Mouse (Mus musculus): Measurements from ENCODE around the gene Dcp1b.

Dcp1b gene

DNA sequence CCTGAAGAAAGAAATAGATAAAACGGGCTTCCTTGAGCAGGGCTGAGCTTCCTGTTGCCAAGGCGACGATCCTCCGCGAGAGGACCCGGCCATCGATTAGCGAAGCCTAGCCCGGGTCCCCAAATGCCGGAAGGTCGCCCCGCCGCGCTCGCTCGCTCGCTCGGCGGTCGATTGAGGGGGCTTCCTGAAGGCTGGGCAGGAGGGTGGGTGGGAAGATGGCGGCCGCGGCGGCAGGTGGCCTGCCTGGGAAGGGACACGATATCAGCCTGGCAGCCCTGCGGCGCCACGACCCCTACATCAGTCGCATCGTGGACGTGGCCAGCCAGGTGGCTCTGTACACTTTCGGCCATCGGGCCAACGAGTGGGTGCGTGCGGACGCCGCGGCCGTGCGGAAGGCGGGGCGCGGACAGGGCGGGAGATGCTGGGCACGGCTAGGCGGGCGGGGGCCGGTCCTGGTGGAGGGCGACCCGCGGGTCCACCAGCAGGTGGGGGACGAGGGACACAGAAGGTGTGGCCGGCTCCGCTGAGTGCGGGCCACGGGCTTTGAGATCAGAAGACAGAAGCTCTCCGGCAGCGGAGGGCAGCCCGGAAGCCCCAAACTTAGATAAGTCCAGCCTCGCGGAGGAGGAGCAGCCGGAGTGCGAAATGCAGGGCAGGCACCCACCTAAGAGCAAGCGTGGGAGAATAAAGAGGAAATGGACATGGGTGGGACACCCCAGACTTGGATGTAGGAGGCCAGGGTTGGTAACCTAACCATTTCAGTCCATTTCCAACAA, at the start of gene Dcp1b:
TSS of gene Dcp1b (plus strand) at position 176 of the 776 bp plus-strand sequence.
- peak; percentile 86 to 90 for DNase-seq (ENCODE audit: low spot score in 2 of 2)

DNA sequence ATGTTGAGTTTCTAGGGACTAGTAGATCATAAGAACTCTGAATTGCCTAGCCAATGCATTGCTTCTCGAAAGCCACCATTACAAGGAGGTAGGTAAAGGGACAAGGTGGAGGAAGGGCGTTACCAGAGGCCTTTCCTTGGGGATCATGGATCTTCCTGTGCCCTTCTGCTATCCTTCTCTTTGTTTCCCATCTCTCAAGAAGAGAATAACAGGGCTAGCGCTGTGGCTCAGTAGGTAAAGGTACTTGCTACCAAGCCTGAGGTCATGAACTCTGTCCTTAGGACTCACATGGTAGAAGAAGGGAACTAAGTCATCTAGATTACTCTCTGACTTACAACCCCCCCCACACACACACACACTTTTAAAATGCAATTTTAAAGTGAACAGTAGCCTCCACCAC, 48.1 kb upstream of the Dcp1b start:
- no peak for DNase-seq (ENCODE audit: low spot score in 2 of 2)

DNA sequence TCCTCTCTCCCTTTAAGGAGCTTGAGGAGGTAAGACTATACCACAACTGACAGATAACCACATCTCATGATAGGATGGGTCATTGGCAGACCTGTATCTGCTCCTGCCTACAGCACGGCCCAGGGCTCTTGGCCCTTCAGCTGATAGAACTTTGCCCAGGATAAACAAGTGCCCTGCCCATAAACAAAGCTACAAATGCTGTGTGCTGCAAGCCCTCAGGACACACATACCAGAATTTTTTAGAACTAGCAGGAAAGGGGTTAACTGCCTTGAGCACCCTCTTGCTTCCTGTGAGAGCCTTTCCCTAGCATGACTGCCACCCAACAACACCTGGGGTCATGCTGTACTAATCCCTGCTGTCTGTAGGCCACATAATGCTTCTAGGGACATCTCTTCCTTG, 47.0 kb upstream of the Dcp1b start:
- DNase-seq (ENCODE audit: low spot score in 2 of 2): no peak

DNA sequence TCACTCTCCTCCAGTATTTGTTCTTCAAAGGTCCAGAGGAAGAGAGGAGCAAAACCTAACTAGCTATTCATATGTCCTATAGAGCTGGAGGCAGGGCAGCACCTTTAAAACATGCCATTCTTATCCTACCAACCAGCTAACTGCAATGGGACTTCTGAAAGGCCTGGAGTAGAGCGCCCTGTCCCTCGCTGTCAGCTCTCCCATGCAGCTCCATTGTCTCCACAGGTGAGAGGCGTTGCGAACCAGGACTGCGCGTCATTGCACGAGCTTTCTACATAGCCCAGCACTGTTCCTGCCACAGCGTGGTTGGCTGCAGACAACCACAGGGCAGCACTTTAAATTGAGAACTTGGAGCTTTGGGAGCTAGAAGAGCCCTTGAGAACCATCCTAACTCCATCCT, 46.5 kb upstream of the Dcp1b start:
- no peak for DNase-seq (ENCODE audit: low spot score in 2 of 2)

DNA sequence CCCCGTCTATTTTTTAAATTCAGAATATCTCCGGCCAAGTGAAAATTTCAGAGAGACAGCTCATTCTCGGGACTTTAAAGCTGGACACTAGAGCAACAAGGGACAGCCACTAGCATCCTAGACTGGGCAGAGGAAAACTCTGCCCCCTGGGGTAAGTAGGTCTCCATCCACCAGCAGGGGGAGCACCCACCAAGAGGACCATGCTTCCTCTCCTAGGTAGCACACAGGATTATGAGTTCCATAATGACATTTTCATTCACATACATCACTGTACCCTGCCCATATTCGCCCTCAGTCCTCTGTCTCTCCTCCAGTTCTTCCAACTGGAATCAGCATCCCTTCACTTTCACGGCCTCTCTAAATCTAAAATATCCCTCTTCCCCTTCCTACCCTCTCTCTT, 45.4 kb upstream of the Dcp1b start:
- peak; percentile 37 to 42 for DNase-seq (ENCODE audit: low spot score in 2 of 2)

DNA sequence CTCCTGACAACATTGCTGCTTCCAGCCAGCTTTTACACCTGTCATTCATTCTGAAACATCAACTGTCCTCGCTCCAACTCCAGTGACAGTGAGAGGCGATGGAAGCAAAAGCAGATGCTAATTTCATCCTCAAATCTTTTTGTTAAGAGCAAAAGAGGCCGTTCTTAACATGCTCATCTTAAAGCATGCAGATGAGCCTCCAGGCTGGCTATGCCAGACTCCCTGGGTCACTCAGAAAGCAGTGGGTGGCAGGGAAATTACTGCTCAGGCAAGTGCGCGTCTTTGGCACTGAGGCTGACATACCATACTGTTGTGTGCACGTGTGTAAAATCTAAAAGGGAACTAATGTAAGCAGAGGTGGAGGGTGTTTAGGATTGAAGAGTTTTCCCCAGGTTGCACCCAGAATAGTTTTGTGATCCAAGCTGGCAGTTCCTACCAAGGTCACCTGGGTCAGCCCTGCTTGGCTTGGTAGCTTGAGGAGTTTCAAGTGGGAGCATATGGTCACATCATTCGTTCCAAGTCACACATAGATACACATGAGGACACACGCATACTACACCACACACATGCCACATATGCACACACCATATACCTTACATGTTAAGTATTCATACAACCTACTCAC, 42.8 kb upstream of the Dcp1b start:
- DNase-seq (ENCODE audit: low spot score in 2 of 2): no peak

DNA sequence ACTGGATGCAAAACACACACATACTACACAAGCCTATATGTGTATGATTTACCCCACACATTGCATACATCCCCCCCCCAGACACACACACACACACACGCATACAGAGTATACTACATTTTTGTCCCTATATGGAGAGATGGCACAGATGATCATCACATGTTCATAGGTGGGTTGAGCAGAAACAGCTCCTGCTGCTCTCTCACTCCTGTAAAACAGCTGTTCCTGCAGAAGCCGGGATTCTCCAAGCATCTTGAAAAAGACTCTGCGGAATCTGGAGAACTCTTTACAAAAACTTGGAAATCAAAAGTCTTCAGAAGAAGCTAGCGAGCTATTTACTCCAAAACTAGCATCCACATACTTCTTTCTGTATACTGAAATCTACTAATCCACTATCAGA, 42.2 kb upstream of the Dcp1b start:
- DNase-seq (ENCODE audit: low spot score in 2 of 2): no peak

DNA sequence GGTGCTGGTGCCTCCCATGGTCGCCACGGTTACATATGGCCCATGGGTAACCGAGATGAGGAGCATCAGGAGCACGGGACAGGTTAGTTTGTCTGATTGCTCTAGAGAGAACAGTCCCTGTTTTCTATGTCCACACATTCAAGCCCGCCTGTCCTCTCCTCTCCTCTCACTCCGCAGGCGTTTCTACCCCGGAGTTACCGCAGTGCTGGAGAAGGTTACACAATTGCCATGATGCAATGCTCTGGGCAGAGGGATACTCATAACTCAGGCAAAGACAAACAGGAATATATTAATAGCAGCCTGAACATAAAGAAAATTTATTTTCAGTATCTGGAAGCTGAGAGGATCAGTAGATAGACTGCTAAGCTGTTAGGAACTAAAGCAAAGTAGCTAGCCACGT, 37.3 kb upstream of the Dcp1b start:
- DNase-seq (ENCODE audit: low spot score in 2 of 2): no peak

DNA sequence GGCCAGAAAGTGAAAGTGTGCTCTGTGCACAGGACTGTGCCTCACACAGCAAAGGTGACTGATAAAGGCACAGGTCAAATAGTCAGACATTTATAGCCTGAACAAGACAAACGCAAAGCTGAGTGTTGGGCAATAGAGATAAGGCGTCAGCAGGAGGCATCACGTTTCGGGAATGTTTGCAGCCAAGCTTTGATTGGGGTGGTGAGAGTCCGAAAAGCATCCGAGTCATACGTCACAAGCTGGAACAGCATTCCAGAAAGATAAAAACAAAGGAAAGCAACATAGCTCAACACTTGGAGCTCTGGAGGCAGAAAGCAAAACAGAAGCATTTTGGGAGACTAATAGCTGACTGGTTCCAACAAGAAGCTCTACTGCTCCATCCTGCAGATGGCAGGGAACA, 35.5 kb upstream of the Dcp1b start:
- no peak for DNase-seq (ENCODE audit: low spot score in 2 of 2)

DNA sequence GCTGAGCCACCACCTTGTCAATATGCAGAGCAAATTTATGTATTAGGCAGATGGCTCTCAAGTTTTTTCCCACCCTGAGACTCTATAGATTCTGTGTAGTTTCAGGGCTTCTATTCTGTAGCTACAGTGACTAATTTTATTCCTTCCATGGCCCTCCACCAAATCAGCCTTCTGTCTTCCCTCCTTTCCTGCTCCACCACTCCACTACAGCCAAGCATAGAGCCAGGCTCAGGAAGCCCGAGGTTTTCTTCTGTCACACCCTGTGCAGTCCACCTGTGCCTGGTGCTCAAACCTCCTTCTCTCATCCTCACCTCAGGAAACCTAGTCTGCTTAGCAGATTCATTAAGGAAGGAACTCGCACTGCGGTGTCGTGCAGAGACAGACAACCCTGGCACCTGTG, 29.9 kb upstream of the Dcp1b start:
- DNase-seq (ENCODE audit: low spot score in 2 of 2): no peak

DNA sequence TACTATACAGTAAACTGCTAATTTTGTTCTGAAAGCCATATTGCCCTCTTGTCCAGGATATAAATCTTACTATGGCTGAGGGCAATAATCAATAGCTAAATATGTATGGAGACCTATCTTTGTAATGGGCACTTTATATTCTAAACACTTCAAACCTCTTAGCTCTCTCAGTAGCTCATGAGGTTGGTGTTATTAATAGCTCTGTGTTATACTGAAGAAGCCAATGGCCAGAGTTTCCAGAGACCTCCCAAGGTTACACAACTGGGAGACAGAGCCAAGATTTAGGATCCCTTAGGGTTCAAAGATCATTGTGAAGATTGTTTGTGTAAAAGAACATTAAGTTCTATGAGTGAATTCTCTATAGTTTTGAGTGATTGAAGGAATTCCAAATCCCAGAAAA, 9.4 kb upstream of the Dcp1b start:
- no peak for DNase-seq (ENCODE audit: low spot score in 2 of 2)

DNA sequence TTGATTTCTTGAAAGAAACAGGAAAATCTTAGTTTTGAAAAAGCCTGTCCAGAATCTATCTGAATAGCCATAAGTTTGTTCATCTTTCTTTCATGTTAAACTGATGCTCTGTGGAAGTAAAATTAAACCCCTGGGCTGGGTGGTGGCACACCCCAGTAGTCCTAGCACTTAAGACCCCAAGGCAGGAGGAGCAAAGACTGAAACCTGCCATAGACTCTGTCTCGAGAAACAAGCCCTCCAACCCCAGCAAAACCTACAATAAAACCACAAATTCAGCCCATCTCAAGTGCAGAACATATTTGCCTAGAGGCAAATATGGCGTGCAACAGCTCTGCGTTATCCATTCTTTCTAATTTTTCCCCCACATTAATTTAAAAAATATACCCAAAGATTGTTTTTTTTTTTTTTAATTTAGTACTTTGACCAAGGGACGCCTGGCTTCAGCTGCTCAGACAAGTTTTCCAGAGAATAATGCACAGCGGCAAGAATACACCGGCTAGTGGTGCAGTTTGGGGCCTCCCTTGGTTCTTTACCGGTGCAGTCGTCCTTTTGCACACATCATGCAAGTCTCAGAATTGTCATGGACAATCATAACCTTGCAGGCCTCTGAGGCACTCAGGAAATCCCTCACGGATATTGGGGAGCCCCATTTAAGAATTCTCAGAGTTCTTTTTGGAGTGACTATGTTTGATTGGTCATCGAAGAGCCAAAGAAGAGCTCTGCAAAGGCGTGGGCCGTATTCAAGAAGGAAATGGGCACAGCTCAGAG, 562 bp upstream of the Dcp1b start:
- no peak for DNase-seq (ENCODE audit: low spot score in 2 of 2)

DNA sequence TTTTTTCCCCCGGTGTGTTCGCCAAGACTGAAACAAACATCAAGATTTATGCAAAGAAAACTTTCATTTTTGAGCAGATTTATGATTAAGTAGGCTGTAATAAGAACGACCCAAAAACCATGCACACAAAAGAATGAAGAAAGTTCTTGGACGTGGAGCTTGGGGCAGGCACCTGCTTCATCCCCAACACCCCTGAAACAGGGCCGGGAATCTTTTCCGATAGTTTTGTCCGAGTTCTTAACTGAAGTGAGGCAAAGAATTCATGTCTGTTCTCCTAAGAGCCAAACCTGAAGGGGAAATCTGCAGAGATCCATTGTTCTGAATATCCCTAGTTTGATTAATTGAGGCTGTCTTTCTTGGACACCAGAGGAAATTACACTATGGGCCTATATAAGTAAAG, 1.1 kb downstream of the Dcp1b start:
- no peak for DNase-seq (ENCODE audit: low spot score in 2 of 2)

DNA sequence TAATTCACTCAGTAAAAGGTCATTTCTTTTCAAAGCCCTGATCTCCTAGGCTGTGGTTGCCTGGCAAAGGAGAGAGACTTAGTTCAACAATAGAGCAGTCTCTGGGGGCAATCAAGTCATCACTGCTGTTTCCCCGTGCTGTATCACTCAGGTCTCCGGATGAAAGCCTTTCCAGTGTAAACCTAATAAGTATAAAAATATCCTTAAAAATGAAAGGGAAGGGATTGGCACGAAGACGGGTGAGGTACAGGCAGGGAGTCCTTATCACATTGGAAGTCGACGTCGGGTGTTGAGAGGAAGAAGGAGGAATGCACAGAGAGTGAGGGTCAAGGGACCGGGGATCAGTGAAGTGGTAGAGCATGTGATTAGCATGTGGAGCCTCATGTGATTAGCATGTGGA, 2.0 kb downstream of the Dcp1b start:
- no peak for DNase-seq (ENCODE audit: low spot score in 2 of 2)

DNA sequence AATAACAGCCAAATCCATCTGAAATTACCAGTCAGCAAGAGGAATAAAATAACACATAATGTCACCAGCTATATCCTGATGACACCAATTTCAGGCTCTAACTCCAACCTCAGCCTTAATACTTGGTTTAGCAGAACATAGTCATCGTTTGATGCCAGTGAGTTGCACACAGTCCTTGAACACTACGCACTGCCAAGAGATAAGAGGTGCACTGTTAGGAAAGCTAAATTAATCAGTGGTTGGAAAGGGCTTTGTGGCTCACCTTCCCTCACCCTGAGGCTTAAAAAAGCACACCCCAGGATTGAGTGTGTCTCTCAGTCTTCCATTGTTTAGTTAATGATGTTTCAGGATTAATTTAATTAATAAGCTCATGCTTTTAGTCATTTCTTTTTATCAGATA, 5.1 kb downstream of the Dcp1b start:
- no peak for DNase-seq (ENCODE audit: low spot score in 2 of 2)

DNA sequence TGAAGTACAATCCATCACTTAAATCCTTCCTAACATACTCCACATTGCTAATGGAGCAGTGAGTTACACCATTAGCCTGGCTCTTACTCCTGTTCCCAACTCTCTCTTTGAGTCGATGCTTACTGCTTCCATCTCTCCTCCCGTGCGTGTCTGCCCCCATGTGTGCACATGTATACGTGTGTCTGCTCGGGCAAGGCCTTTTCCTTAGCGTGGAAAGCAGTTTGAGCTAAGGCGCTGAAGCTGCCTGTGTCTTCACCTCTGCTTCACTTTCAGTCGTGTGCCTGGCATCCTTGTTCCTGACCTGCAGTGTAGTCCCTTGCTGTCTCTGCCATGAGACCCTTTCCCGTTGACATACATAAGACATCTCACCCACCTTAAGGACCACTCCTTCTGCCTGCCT, 7.2 kb downstream of the Dcp1b start:
- DNase-seq (ENCODE audit: low spot score in 2 of 2): no peak

DNA sequence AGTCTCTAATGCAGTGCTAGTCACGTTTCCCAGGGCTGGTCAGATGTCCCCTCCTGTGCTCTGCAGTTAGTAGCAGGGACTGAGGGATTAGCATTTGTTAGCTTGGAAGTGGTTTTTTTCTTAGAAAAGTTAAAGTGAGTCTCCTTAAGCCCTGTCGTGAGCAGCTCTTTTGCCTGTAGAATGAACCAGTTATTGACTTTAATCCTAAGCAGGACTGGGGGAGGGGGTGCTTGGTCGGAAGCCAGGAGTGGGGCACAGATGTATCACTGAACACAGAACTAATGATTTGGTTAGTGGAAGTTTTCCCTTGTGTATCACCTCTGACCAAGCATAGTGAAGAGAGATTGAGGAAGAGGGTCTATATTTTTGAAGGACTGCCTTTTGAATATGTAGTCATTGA, 8.7 kb downstream of the Dcp1b start:
- DNase-seq (ENCODE audit: low spot score in 2 of 2): no peak

DNA sequence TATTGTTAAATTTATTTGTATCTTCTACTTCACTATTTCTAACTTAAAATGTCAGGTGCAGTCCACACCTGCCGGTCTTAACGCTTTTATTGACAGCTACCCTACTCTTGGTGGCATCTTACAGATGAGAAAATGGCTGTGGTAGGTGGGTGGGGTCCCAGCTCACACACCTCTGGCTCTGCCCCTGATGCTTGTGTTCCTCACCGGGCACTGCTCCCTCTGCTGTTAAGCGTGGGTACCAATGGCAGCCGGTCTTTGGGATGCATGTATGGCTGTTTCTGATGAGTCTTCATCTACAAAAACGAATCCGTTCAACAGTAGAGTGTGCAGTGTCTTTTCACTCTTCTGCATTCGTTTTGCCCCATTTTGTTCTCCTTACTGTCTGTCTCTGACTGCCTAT, 11.6 kb downstream of the Dcp1b start:
- DNase-seq (ENCODE audit: low spot score in 2 of 2): no peak

DNA sequence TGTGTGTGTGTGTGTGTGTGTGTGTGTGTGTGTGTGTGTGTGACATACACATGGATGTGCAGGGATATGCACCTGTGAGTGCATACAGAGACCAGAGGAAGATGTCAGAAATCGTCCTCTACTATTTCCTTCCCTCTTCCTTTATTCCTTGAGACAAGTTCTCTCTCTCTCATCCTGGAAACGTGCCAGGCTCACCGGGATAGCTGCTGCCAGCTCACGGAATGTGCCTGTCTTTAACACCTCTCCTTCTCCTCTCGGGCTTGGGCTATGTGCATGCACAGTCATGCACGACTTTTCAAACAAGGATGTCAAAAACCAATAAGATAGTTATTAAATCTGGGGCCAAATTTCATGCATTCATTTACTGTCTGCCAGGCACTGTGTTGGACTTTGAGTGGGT, 12.6 kb downstream of the Dcp1b start:
- DNase-seq (ENCODE audit: low spot score in 2 of 2): no peak

DNA sequence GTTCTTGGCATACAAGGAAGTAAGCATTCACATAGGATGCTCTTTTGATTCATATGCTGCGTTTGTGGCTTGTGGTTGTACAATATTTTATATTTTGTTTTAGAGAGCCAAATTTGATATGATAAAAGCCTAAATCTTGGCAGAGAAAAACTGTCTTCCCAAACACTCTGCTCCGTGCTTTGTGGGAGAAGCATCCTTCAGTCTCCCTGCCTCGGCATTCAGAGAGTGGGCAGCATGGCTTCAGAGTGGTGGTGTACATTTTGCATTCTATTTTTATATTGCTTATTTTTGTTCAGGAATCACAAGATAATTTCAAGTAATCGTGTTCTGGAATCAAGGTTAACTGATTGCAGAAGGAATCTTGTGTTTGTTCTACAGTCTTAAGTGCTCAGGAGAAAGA, 16.4 kb downstream of the Dcp1b start:
- DNase-seq (ENCODE audit: low spot score in 2 of 2): no peak

DNA sequence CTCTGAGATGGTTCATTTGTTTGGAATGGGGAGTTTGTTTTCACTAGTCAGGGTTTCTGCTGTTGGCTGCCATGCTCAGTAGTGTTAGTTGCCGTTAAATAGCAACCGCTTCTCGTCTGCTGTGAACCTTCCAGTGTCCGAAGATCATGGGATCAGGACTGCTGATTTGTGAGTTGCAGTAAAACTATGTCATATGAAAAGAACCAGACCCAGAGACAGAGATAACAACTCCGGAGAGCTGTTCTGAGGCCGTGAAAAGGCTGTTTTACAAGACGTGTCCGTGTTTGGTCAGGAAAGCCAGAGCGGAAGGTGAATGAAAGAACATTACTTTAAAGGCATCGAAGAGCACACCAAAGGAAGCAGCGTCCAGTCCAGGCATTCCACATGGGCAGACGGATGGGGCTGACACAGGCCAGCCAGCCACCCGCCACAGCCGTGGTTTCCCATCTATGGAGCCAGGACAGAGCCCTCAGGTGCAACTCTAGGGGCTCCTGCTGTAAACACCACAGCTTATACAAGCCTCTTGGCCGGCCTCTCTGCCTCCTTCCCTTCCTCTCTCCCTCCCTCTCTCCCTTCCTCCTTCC, 18.6 kb downstream of the Dcp1b start:
- DNase-seq (ENCODE audit: low spot score in 2 of 2): no peak

DNA sequence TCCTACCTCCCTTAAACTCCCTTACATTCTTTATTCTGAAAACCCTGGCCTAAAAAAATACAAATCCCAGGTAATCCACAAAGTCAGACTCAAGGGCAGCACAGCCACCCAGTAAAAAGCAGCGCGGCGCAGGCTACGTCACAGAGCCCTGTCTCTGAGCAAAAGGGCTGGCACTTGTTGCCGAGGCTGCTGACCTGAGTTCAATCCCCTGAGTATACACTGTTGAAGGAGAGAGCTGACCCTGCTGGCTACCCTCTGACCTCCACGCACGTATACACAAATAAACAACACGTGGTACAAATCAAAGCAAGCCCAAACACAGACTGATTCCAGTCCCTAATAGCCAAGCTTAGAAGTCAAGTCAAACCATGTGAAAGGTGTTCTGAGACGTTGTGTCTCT, 19.1 kb downstream of the Dcp1b start:
- no peak for DNase-seq (ENCODE audit: low spot score in 2 of 2)

DNA sequence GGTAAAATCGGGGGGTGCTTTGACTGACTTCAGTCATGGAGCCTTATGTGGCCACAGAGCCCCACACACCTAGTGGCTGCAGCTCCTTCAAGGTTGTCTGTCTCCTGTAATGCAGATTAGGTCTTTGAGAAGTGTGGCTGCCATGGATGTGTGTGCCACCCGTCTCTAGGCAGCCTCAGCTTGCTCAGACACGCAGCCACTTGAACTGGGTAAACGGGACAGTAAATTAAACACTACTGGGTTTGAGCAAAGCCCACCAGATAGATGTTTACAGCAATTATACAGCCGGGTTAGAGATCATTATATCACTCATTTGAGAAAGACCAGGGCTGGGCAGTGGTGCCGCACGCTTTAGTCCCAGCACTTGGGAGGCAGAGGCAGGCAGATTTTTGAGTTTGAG, 19.5 kb downstream of the Dcp1b start:
- DNase-seq (ENCODE audit: low spot score in 2 of 2): no peak

All from natural killer cell, adult 2 months (primary cell).